Comparison of ENCODE assay signal across 11 mouse cellular contexts in the genomic region with DNA sequence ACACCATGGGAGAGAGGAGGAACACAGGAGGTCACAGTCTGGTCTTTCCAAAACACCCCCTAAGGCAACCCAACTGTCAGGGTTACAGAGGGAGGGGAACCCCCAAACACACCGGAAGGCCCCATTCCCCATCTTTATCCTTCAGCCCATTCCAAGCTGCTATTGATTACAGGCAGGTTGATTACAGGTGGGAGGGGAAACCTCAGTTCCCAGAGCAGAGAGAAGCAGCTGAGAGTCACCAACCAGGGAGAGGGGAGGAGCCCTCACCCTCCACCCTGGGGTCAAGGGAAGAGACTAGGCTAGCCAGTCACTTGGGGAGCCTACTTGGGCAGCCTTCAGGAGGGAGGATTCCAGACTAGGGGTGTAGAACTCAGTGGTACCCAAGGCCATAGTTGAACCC. TPM values are rescaled to one million over a fixed set of nuclear protein-coding genes. Genes with fewer than 3 reads are reported as not detected.
DNase-seq lines count a peak whose midpoint lies in the region; ATAC-seq lines count a peak whose summit lies in the region.
"Had no signal": no experiment of that assay in that cellular context is flagged by ENCODE, and none has a peak within 500 bp of the region (broad histone marks: within the 10 kb centered on the region; RNA-seq: fewer than 3 reads in every experiment).

No protein-coding gene starts in this region.

- WGBS in kidney, embryonic 16.5 days, result 67% methylated on average over 1 of the region's 1 CpGs
- 88% methylated on average over 1 of the region's 1 CpGs for WGBS in forebrain, embryonic 12.5 days
- WGBS in forebrain, embryonic 16.5 days, result 94% methylated on average over 1 of the region's 1 CpGs
- 84% methylated on average over 1 of the region's 1 CpGs for WGBS in midbrain, embryonic 15.5 days

- H3K27ac ChIP-seq in kidney, embryonic 16.5 days (ENCODE audit: low read length), result no peak overlapping the region
- H3K27ac ChIP-seq in forebrain, embryonic 12.5 days, result peak overlapping the region; percentile 85
- H3K27ac ChIP-seq in forebrain, embryonic 16.5 days (ENCODE audit: low read length), result peak overlapping the region; percentile 80; the same call in 1 of the 2 replicates
- H3K27ac ChIP-seq in midbrain, embryonic 15.5 days, result peak overlapping the region; percentile 55; the same call in 1 of the 2 replicates
- H3K27ac ChIP-seq: heart, embryonic 10.5 days had no signal

- no peaks in the 10 kb centered on the region for H3K27me3 ChIP-seq in kidney, embryonic 16.5 days (ENCODE audit: insufficient read depth, low read length)
- no peaks in the 10 kb centered on the region for H3K27me3 ChIP-seq in forebrain, embryonic 12.5 days
- H3K27me3 ChIP-seq in forebrain, embryonic 16.5 days (replicated peaks; ENCODE audit: control insufficient read depth, insufficient read depth, low read length), result no peaks in the 10 kb centered on the region
- H3K27me3 ChIP-seq in midbrain, embryonic 15.5 days (replicated peaks), result no peaks in the 10 kb centered on the region
- H3K27me3 ChIP-seq: limb, embryonic 15.5 days had no signal

- no peak overlapping the region for H3K4me3 ChIP-seq in kidney, embryonic 16.5 days (ENCODE audit: low read length)
- H3K4me3 ChIP-seq in forebrain, embryonic 12.5 days (replicated peaks), result no peak overlapping the region
- no peak overlapping the region for H3K4me3 ChIP-seq in forebrain, embryonic 16.5 days (replicated peaks; ENCODE audit: low read length)
- H3K4me3 ChIP-seq in midbrain, embryonic 15.5 days, result no peak overlapping the region
- H3K4me3 ChIP-seq: heart, embryonic 10.5 days; limb, embryonic 15.5 days had no signal

- H3K9ac ChIP-seq in kidney, embryonic 16.5 days (replicated peaks; ENCODE audit: low read length), result 0 out of 2 replicates have a peak overlapping the region, but pooled peaks have one; percentile 20
- H3K9ac ChIP-seq in forebrain, embryonic 12.5 days, result 0 out of 2 replicates have a peak overlapping the region, but pooled peaks have one; percentile 36
- H3K9ac ChIP-seq in forebrain, embryonic 16.5 days (replicated peaks; ENCODE audit: low read depth, low read length), result no peak overlapping the region
- H3K9ac ChIP-seq in midbrain, embryonic 15.5 days, result no peak overlapping the region
- H3K9ac ChIP-seq: limb, embryonic 15.5 days had no signal

- H3K4me2 ChIP-seq in kidney, embryonic 16.5 days (replicated peaks; ENCODE audit: low read depth, low read length), result no peak overlapping the region
- H3K4me2 ChIP-seq in forebrain, embryonic 12.5 days, result 0 out of 2 replicates have a peak overlapping the region, but pooled peaks have one; percentile 17
- no peak overlapping the region for H3K4me2 ChIP-seq in forebrain, embryonic 16.5 days (ENCODE audit: low read length)
- H3K4me2 ChIP-seq in midbrain, embryonic 15.5 days, result no peak overlapping the region

- H3K4me1 ChIP-seq in kidney, embryonic 16.5 days (ENCODE audit: insufficient read depth, low read length), result peaks cover 77% of the 10 kb centered on the region
- peaks cover 90% of the 10 kb centered on the region for H3K4me1 ChIP-seq in forebrain, embryonic 12.5 days
- peaks cover 81% of the 10 kb centered on the region for H3K4me1 ChIP-seq in forebrain, embryonic 16.5 days (replicated peaks; ENCODE audit: control insufficient read depth, insufficient read depth, low read length)
- H3K4me1 ChIP-seq in midbrain, embryonic 15.5 days, result peaks cover 76% of the 10 kb centered on the region

- DNase-seq in kidney, adult 18-20 months, result no peak
- no peak for DNase-seq in frontal cortex, postnatal 14 days (ENCODE audit: low spot score in 2 of 2)
- DNase-seq in spleen, postnatal 4 days (ENCODE audit: low spot score in 2 of 2), result no peak
- DNase-seq: cerebellum, adult 18-20 months; kidney, postnatal 14 days had no signal

- no peaks in the 10 kb centered on the region for H3K9me3 ChIP-seq in kidney, embryonic 16.5 days (ENCODE audit: low read length)
- no peaks in the 10 kb centered on the region for H3K9me3 ChIP-seq in forebrain, embryonic 12.5 days
- no peaks in the 10 kb centered on the region for H3K9me3 ChIP-seq in forebrain, embryonic 16.5 days (ENCODE audit: control insufficient read depth, low read length)
- H3K9me3 ChIP-seq in midbrain, embryonic 15.5 days, result no peaks in the 10 kb centered on the region
- H3K9me3 ChIP-seq: heart, embryonic 10.5 days; limb, embryonic 15.5 days had no signal

- no peak for ATAC-seq in kidney, embryonic 16.5 days (ENCODE audit: low FRiP score, low TSS enrichment)
- ATAC-seq in forebrain, embryonic 12.5 days (ENCODE audit: low FRiP score), result no peak
- no peak for ATAC-seq in forebrain, embryonic 16.5 days
- no peak for ATAC-seq in midbrain, embryonic 15.5 days (replicated peaks)

- H3K36me3 ChIP-seq in kidney, embryonic 16.5 days (ENCODE audit: insufficient read depth, low read length), result no peaks in the 10 kb centered on the region
- no peaks in the 10 kb centered on the region for H3K36me3 ChIP-seq in forebrain, embryonic 12.5 days (replicated peaks)
- no peaks in the 10 kb centered on the region for H3K36me3 ChIP-seq in forebrain, embryonic 16.5 days (ENCODE audit: control insufficient read depth, insufficient read depth)
- no peaks in the 10 kb centered on the region for H3K36me3 ChIP-seq in midbrain, embryonic 15.5 days (replicated peaks)
- H3K36me3 ChIP-seq: heart, embryonic 10.5 days had no signal

RNA-seq across cellular contexts. Expression of a gene that starts 5.2 kb away (rescaled TPM):
- polyA plus RNA-seq in kidney, embryonic 16.5 days (2015; fragmentation: Nextera tagmentation; extraction: Ambion mirVana), result 25.9 and 27.5 TPM in 2 replicates
- polyA plus RNA-seq in forebrain, embryonic 12.5 days (2016; fragmentation: Nextera tagmentation; extraction: Ambion mirVana), result 26.0 and 27.0 TPM in 2 replicates
- polyA plus RNA-seq in forebrain, embryonic 16.5 days (2015; fragmentation: Nextera tagmentation; extraction: Ambion mirVana), result 26.5 and 27.1 TPM in 2 replicates
- 25.6 and 27.6 TPM in 2 replicates for polyA plus RNA-seq in midbrain, embryonic 15.5 days (2015; fragmentation: Nextera tagmentation; extraction: Ambion mirVana)

Comparison
In these comparisons a context has a peak if more than half of its experiments do, and no peak if none do; other contexts are left out.
1. H3K9ac ChIP-seq: peak in kidney, embryonic 16.5 days (single experiment) and forebrain, embryonic 12.5 days (single experiment); none in forebrain, embryonic 16.5 days (single experiment) and midbrain, embryonic 15.5 days (single experiment).